Mouse (Mus musculus) hindbrain, embryonic 11.5 days (tissue): ENCODE measurements around the gene Slc44a3. TPM values are rescaled to one million over a fixed set of nuclear protein-coding genes. Genes with fewer than 3 reads are reported as not detected.

ENCODE experiments used
- ATAC-seq: fragments of 200-750 bp; cut with Nextera tagmentation; 2 replicates; pipeline ENCODE4 v1.8.0; 2017; ENCODE audit warnings: mild to moderate bottlenecking, moderate TSS enrichment, moderate library complexity; ENCODE audit not compliant: low FRiP score
- DNase-seq: peaks from one replicate; pipeline ENCODE4 v3.0.0-alpha.2; 2015; ENCODE audit warnings: low spot score
- H3K27ac ChIP-seq: fragments of 300-500 bp; sonication (generic); 2 replicates; pipeline ENCODE4 v1.5.1; 2014; ENCODE audit warnings: mild to moderate bottlenecking, low read depth, low read length
- H3K27me3 ChIP-seq: fragments of 300-500 bp; sonication (generic); 2 replicates; pipeline ENCODE4 v1.6.1; 2014; ENCODE audit warnings: mild to moderate bottlenecking, low read length, moderate library complexity, mixed read lengths; ENCODE audit not compliant: control insufficient read depth, insufficient read depth
- H3K36me3 ChIP-seq: fragments of 300-500 bp; sonication (generic); 2 replicates; pipeline ENCODE4 v1.6.1; 2014; ENCODE audit warnings: mild to moderate bottlenecking, low read length, moderate library complexity, mixed read lengths; ENCODE audit not compliant: control insufficient read depth, insufficient read depth
- H3K4me1 ChIP-seq: fragments of 300-500 bp; sonication (generic); replicated peaks from 2 replicates; pipeline ENCODE4 v1.6.1; 2014; ENCODE audit warnings: low read length, mixed read lengths; ENCODE audit not compliant: control insufficient read depth, insufficient read depth
- H3K4me2 ChIP-seq: fragments of 300-500 bp; sonication (generic); replicated peaks from 2 replicates; pipeline ENCODE4 v1.6.1; 2014; ENCODE audit warnings: mild to moderate bottlenecking, low read depth, low read length
- H3K4me3 ChIP-seq: fragments of 300-500 bp; sonication (generic); 2 replicates; pipeline ENCODE4 v1.5.1; 2014; ENCODE audit warnings: low read depth, low read length
- H3K9ac ChIP-seq: fragments of 300-500 bp; sonication (generic); 2 replicates; pipeline ENCODE4 v1.6.1; 2014; ENCODE audit warnings: low read depth, low read length
- H3K9me3 ChIP-seq: fragments of 300-500 bp; sonication (generic); 2 replicates; pipeline ENCODE4 v1.6.1; 2016; ENCODE audit warnings: low read length; ENCODE audit not compliant: control insufficient read depth
- WGBS: fragments of 180-500 bp; shearing (Covaris S2); extraction: QIAGEN DNeasy Blood & Tissue Kit; methylation state at CpG from one replicate; pipeline ENCODE4 v1.1.7; 2014; 5-methylcytosine and 5-hydroxymethylcytosine counted together
- polyA plus RNA-seq: library from polyadenylated mRNA; unstranded; fragments of >200 nt; fragmentation: Nextera tagmentation; extraction: Ambion mirVana; gene quantifications from 2 replicates; pipeline ENCODE4 v1.2.1, GENCODE M21; 2014

The Slc44a3 gene
- polyA plus RNA-seq, 1 experiment from 2014 or later: 0.86 TPM

DNA sequence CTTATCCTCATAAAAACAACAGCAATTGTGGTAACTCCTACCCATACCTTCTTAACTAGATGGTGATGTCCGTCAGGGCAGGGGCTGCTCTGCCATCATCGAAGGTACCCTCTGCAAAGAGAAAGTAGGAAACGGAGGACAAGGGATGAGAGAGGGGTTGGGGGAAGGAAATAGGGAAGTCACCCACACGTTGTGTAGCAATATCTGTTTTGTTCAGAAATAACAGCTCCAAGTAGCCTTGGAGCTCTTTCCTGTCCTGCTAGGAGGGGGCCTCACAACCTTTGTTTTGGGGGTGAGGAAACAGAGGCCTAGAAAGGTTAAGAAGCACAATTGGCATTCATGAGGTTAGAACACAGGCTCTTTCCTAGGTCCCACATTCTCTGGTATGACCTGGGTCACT lies 39.3 kb upstream of the Slc44a3 start:
- Histone ChIP-seq H3K27me3 (no peaks in the 10 kb centered on the region), H3K4me3 (no peak overlapping the region), H3K9me3 (no peaks in the 10 kb centered on the region), H3K36me3 (no peaks in the 10 kb centered on the region), H3K27ac (no peak overlapping the region), H3K4me2 (no peak overlapping the region), H3K4me1 (no peaks in the 10 kb centered on the region), H3K9ac (no peak overlapping the region)
- ATAC-seq: no peak
- whole genome bisulfite sequencing: 89% methylated on average over 4 of the region's 4 CpGs
- no peak for DNase-seq

DNA sequence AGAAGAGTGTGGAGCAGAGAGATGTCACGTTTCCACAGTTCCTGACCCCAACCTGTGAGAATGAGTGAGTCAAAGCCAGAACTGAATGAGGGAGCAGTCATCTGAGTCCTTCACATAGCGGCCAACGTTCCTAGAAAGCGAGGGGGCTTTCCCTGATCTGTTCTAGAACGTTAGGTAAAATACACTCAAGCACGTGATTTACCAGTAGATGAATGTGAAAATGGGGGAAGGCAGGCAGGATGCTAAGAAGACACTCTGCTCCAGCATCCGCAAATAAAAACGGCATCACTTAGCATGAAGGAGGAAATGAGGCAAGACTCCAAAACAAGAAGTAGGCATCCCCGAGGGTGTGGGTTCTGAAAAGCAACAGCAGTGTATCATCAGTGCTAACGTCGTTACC lies 38.4 kb upstream of the Slc44a3 start:
- Histone ChIP-seq H3K9me3 (no peaks in the 10 kb centered on the region), H3K27ac (no peak overlapping the region), H3K4me2 (no peak overlapping the region), H3K27me3 (no peaks in the 10 kb centered on the region), H3K4me1 (no peaks in the 10 kb centered on the region), H3K36me3 (no peaks in the 10 kb centered on the region), H3K9ac (no peak overlapping the region), H3K4me3 (no peak overlapping the region)
- no peak for DNase-seq
- ATAC-seq: no peak
- WGBS: 88% methylated on average over 11 of the region's 11 CpGs

DNA sequence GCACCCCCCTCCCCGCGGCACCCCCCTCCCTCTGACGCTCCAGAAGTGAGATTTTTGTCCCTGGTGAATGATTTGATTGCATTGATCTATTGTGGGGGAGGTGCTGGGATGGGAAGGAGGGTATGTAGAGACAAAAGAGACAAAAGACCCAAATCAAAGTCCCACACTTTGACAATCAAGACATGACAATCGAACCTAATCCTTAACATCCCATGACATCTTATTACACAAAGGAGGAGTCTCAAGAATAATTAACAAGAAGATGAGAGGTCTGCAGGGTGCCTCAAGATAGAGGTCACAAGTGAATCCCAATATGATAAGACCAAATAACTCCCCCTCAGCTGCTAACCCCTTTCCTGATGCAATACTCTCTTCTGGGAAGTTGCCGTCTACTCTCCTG lies 37.6 kb upstream of the Slc44a3 start:
- Histone ChIP-seq H3K4me3 (no peak overlapping the region), H3K27ac (no peak overlapping the region), H3K9me3 (no peaks in the 10 kb centered on the region), H3K27me3 (no peaks in the 10 kb centered on the region), H3K36me3 (no peaks in the 10 kb centered on the region), H3K4me2 (no peak overlapping the region), H3K4me1 (no peaks in the 10 kb centered on the region), H3K9ac (no peak overlapping the region)
- no peak for ATAC-seq
- no peak for DNase-seq
- WGBS: 39% methylated on average over 5 of the region's 5 CpGs

- no peaks in the 10 kb centered on the region for H3K36me3 ChIP-seq
- no peak overlapping the region for H3K4me2 ChIP-seq
- no peaks in the 10 kb centered on the region for H3K4me1 ChIP-seq
- no peak overlapping the region for H3K27ac ChIP-seq
- DNase-seq (no peak), ATAC-seq (no peak)
- no peak overlapping the region for H3K9ac ChIP-seq
- H3K9me3 ChIP-seq: no peaks in the 10 kb centered on the region
- no peaks in the 10 kb centered on the region for H3K27me3 ChIP-seq
- H3K4me3 ChIP-seq: no peak overlapping the region
- WGBS: 92% methylated on average over 9 of the region's 9 CpGs
These were observed 36.8 kb upstream of the Slc44a3 start for GRCm38 (mm10) chr3:121569004-121569403.

- H3K27me3 ChIP-seq: no peaks in the 10 kb centered on the region
- ATAC-seq: no peak
- no peak for DNase-seq
- no peak overlapping the region for H3K4me3 ChIP-seq
- 91% methylated on average over 9 of the region's 9 CpGs for WGBS
- H3K27ac ChIP-seq: no peak overlapping the region
- no peaks in the 10 kb centered on the region for H3K36me3 ChIP-seq
- no peaks in the 10 kb centered on the region for H3K9me3 ChIP-seq
- H3K4me1 ChIP-seq: no peaks in the 10 kb centered on the region
- H3K9ac ChIP-seq: no peak overlapping the region
- H3K4me2 ChIP-seq: no peak overlapping the region
These were observed 35.7 kb upstream of the Slc44a3 start for GRCm38 (mm10) chr3:121567904-121568303.

DNA sequence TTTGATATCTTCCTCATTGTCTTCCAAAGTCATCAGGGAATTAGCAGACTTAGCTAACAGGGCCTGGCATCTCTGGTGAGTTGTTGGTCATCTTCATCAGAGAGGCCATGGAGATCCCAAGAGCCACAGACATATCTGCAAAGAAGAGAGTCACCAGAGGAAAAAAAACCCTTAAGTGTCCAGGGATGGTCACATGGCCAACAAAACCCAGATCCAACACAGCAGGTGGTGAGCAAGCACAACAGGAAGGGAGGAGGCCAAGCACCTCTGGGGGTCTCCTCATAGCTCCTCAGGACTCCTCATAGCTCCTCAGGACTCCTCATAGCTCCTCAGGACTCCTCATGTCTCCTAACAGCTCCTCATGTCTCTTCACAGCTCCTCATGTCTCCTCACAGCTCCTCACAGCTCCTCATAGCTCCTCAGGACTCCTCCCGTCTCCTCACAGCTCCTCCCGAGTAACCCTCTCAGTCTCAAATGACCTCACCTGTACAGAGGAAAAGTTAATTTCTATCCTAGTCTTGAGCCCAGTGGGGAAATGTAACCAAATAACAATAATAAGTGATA lies 35.2 kb upstream of the Slc44a3 start:
- H3K27ac ChIP-seq: no peak overlapping the region
- ATAC-seq: no peak
- no peaks in the 10 kb centered on the region for H3K36me3 ChIP-seq
- H3K27me3 ChIP-seq: no peaks in the 10 kb centered on the region
- H3K4me1 ChIP-seq: no peaks in the 10 kb centered on the region
- no peak overlapping the region for H3K4me2 ChIP-seq
- no peak overlapping the region for H3K4me3 ChIP-seq
- WGBS: 98% methylated on average over 2 of the region's 2 CpGs
- DNase-seq: no peak
- no peak overlapping the region for H3K9ac ChIP-seq
- no peaks in the 10 kb centered on the region for H3K9me3 ChIP-seq

DNA sequence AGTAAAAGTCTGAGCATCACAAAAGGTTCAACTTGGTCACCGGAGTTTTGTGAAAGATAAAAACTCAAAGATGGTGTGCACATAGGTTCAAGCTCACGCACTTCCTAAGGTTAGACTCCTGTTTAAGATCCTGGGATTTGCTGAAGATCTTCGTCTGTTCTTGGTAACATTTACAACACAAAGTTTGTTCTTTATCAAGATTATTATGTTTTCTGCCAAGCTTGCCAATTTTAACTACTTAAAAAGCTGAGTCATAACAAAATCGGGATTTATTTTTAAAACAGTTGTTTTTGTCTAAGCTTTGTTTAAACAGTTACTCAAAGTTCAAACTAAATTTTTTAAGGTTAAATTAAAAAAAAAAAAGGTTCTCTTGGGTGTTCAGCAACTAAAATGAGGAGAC lies 34.7 kb upstream of the Slc44a3 start:
- no peak for ATAC-seq
- no peaks in the 10 kb centered on the region for H3K27me3 ChIP-seq

GRCm38 (mm10) chr3:121561803-121562202 lies 29.6 kb upstream of the Slc44a3 start:
- ATAC-seq (no peak), DNase-seq (no peak)
- H3K4me1 ChIP-seq: no peaks in the 10 kb centered on the region
- no peak overlapping the region for H3K9ac ChIP-seq
- H3K4me2 ChIP-seq: no peak overlapping the region
- 87% methylated on average over 3 of the region's 3 CpGs for WGBS
- no peaks in the 10 kb centered on the region for H3K36me3 ChIP-seq
- H3K27me3 ChIP-seq: no peaks in the 10 kb centered on the region
- no peak overlapping the region for H3K4me3 ChIP-seq
- H3K9me3 ChIP-seq: no peaks in the 10 kb centered on the region
- no peak overlapping the region for H3K27ac ChIP-seq

More for the DNA sequence above, 34.7 kb upstream of the Slc44a3 start:
- DNase-seq: no peak
- no peak overlapping the region for H3K4me2 ChIP-seq
- no peaks in the 10 kb centered on the region for H3K36me3 ChIP-seq
- no peak overlapping the region for H3K27ac ChIP-seq
- 94% methylated on average over 4 of the region's 4 CpGs for WGBS
- H3K4me1 ChIP-seq: no peaks in the 10 kb centered on the region
- no peaks in the 10 kb centered on the region for H3K9me3 ChIP-seq
- no peak overlapping the region for H3K9ac ChIP-seq
- H3K4me3 ChIP-seq: no peak overlapping the region

DNA sequence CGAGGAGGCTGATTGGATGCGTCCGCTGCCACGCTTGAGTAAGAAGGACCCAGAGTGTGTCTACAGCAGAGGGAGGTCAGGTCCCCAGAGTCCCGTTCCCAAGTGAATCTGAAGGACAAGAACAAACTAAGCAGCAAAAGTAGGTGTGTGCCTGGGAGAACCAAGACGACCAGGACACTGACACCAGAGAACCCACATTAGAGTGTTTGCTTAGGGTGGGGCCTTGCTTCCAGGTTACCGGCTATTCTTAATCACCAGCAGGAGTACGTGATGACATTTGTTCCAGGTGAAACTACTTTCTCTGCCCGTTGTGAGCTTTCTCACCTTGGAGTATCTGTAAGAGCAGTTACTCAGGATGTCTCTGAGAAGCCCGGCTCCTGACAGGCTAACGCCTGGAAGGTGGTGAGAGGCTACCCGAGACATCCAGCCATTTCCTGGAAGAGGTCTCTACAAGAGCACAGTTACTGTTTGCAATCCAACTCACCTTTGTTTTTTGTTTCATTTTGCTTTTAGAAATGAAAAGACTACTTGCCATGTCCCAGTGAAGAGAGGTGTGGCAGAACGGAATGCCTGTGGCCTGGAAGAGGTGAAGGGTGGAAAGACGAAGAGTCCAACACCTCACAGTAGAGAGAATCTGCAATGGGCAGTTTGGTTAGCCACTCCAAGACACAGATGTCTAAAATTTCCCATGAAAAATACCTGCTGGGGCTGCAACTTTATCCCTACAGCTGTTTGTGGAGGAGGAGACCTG lies 28.1 kb upstream of the Slc44a3 start:
- ATAC-seq (no peak), DNase-seq (no peak)
- Histone ChIP-seq H3K4me2 (no peak overlapping the region), H3K4me1 (no peaks in the 10 kb centered on the region), H3K27me3 (no peaks in the 10 kb centered on the region), H3K4me3 (no peak overlapping the region), H3K27ac (no peak overlapping the region), H3K36me3 (no peaks in the 10 kb centered on the region), H3K9me3 (no peaks in the 10 kb centered on the region), H3K9ac (no peak overlapping the region)
- 86% methylated on average over 14 of the region's 14 CpGs for WGBS
